Mouse (Mus musculus) frontal cortex, postnatal 36 days (tissue): ENCODE results near the gene Ablim1.

Experiments used
- DNase-seq, 2 experiments: peaks; one replicate each; pipeline ENCODE4 v3.0.0; 2022; ENCODE audit warnings: low spot score in 2 of 2

Gene Ablim1

GRCm38 (mm10) chr19:57188553-57188952, 126.2 kb downstream of the Ablim1 start:
- no peak for DNase-seq

GRCm38 (mm10) chr19:57185021-57185420, 129.7 kb downstream of the Ablim1 start:
- DNase-seq = no peak

- no peak for DNase-seq
Observed at GRCm38 (mm10) chr19:57182938-57183720, 131.6 kb downstream of the Ablim1 start.

- DNase-seq = no peak
Observed at GRCm38 (mm10) chr19:57181852-57182528, 132.7 kb downstream of the Ablim1 start.

GRCm38 (mm10) chr19:57181317-57181716, 133.4 kb downstream of the Ablim1 start:
- no peak for DNase-seq

- DNase-seq = no peak
Observed at GRCm38 (mm10) chr19:57180908-57181307, 133.8 kb downstream of the Ablim1 start.

- no peak for DNase-seq
Observed at GRCm38 (mm10) chr19:57180333-57180732, 134.4 kb downstream of the Ablim1 start.

GRCm38 (mm10) chr19:57179269-57179668, 135.4 kb downstream of the Ablim1 start:
- DNase-seq = no peak

- no peak for DNase-seq
Observed at GRCm38 (mm10) chr19:57177334-57177733, 137.4 kb downstream of the Ablim1 start.

- DNase-seq = no peak
Observed at GRCm38 (mm10) chr19:57175077-57175476, 139.6 kb downstream of the Ablim1 start.

- no peak for DNase-seq
Observed at GRCm38 (mm10) chr19:57174541-57174940, 140.2 kb downstream of the Ablim1 start.

GRCm38 (mm10) chr19:57174045-57174444, 140.7 kb downstream of the Ablim1 start:
- no peak for DNase-seq

GRCm38 (mm10) chr19:57172321-57172720, 142.4 kb downstream of the Ablim1 start:
- DNase-seq = no peak

- no peak for DNase-seq
Observed at GRCm38 (mm10) chr19:57170880-57171279, 143.8 kb downstream of the Ablim1 start.

- DNase-seq = no peak
Observed at GRCm38 (mm10) chr19:57169485-57169884, 145.2 kb downstream of the Ablim1 start.

GRCm38 (mm10) chr19:57167721-57168120, 147.0 kb downstream of the Ablim1 start:
- no peak for DNase-seq

- no peak for DNase-seq
Observed at GRCm38 (mm10) chr19:57164882-57165281, 149.8 kb downstream of the Ablim1 start.

GRCm38 (mm10) chr19:57163315-57163714, 151.4 kb downstream of the Ablim1 start:
- peak in 1 of 2 experiments; percentile 84 for DNase-seq

GRCm38 (mm10) chr19:57161978-57162727, 152.6 kb downstream of the Ablim1 start:
- no peak for DNase-seq

- peak; percentile 53 to 63 for DNase-seq
Observed at GRCm38 (mm10) chr19:57161010-57161660, 153.6 kb downstream of the Ablim1 start.

GRCm38 (mm10) chr19:57157731-57158343, 156.9 kb downstream of the Ablim1 start:
- no peak for DNase-seq
